Mouse (Mus musculus) 3T3-L1 (cell line): ENCODE results near the gene Ipcef1.

Experiments used
- DNase-seq: peaks from one replicate; pipeline ENCODE4 v3.0.0-alpha.2; 2015; ENCODE audit warnings: low read depth, low spot score

The Ipcef1 gene

DNA sequence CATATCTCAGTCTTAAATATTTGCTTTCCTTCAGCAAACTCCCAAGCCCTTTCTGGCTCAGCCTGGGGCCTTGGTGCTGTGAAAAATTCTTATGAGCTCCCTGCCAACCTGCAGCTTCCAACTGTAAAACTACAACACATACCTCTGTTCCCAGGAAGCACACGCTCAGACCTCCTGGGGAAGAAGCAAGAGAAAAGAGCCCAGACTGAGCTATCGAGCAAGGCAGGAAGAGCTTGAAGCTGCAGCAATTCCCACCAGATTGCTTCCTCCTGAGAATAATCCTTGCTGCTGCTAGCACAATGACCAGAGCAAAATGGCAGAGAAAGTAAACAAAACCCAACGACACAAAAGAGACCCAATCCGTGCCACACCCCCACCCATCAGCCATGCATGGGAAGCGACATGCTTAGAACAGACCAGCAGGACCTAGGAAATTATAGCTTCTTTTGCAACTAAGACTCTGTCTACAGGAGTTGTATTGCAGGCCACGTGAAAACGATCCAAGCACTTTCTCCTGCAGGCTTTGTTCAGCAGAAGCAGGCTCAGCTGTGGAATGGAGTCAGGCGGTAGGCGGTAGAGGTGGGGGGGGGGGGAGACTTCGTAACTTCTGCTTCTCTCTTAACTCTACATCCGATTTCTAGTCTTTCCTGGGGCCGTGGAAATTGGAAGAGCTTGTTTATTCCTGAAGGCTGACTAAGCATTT lies at the start of gene Ipcef1:
Gene Ipcef1, minus strand, starts transcription at position 164 of the 703 bp plus-strand sequence.
- DNase-seq, result no peak

DNA sequence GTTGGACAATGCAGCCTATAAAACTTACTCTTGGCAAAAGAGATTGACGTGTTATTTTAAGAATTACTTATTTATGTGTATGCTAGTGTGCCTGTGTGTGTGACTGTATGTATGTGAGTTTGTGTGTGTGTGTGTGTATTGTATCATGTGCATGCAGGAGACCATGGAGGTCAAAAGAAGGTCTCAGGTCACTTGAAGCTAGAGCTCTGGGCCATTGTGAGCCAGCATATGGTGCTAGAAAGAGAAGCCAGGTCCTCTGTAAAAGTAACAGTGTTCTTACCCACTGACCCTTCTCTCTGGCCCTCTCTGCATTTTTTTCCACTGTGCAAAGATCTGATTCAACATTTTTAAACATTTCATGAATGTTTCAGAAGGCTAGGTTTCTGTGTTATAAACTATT lies 25.7 kb upstream of the Ipcef1 start:
- DNase-seq, result no peak

DNA sequence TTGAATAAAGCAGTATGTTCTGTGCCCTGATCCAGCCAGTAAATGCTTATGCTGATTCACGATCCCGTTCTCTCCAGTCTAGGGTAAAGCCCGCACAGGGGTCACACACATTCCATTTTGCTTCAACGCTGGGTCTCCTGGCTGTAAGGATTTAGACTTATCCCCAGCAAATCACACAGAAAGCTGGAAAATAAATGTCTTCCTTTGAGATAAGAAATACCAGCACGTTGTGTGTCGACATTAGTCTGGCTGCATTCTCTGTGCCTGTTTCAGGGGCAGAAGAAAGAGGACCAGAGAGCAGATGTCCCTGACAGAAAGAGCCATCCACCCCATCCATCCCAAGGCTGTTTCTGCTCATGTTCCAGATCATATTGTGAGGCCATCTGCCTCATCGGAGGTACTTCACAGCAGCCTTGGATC lies 25.1 kb upstream of the Ipcef1 start:
- DNase-seq, result no peak

DNA sequence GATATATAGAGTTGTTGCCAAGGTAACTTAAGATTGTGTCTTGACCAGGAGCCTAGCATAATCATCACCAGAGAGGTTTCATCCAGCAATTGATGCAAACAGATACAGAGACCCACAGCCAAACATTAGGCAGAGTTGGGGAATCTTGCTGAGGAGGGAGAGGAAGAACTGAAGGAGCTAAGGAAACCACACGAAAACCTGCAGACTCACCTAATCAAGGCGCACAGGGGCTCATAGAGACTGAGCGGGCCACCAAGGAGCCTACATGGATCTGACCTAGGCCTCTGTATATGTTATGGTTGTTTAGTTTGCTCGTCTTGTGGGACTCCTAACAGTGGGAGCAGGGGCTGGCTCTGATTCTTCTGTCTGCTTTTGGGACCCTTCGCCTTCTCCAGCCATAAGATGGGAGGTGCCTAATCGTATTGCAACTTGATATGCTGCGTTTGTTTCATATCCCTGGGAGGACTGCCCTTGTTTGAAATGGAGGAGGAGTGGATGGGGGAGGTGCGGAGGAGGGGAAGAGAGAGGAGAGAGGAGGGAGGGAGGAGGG lies 24.5 kb upstream of the Ipcef1 start:
- DNase-seq, result no peak

DNA sequence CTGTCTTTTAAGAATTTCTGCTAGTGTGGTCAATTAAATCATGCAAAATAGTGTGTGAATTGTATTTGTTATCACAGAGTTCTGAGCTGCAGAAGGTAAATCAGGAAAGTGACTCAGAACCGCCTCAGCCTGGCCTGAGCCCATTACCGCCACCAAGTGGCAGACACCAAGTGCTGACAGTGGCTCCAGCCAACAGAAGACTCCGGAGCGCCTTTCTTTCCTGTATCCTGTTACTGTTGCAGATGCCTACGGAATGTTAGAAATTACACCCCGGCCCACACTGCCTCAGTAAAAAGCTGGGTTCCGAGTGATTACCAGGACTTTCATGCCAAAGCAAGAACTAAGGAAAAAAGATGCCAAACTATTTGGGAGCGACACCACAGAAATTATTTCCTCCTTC lies 23.9 kb upstream of the Ipcef1 start:
- peak; percentile 79 for DNase-seq

DNA sequence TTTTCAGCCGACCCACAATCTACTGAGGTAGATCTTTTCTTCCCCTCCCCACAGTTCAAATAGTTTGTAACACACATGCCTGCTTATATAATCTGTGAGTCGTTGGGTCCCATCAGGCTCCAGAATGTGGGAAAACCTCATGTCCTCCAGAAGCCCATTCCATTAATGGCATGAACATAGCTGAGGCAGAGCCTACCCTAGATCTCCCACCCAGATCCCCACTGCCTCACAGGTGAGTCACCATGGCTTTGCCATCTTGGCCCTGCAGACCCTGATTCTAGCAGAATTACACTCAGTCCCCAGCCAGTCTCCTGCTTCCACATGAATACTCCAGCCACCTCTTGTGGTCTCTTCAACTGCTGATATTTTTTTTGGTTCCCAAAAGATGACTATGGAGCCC lies 23.4 kb upstream of the Ipcef1 start:
- DNase-seq, result no peak

DNA sequence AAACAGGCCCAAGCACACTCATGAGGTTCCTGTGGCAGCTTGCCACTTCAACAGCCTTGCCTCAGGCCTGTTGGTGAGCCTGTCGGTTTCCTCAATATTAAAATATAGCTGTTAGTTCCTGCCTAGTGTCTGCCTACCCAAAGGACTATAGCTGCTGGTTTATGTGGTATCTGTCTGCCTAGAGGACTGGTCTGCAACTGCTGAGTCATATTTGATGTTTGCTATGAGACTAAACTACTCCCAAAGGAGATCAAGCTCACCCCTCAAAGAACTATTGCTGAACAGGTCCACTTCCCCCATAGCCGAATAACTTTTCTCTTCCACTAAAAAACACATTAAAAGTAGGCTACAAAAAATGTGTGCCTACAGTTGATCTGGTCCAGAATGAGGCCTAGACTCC lies 22.0 kb upstream of the Ipcef1 start:
- no peak for DNase-seq

DNA sequence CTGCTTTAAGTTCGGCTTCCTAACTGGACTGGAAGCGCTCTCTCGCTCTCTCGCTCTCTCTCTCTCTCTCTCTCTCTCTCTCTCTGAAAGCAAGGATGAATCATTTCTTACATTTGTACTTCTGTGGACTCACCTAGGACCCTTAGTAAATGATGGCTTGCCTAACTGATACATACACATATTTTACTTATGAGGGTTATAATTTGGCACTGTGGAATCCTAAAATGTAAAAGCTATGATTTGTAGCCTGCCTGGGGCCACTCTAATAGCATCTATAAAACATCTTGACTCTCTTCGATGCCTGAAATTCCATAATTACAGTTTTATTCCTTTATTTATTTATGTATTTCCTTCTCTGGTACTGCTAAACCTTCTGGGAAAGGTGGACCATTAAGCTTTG lies 18.6 kb upstream of the Ipcef1 start:
- DNase-seq, result no peak

DNA sequence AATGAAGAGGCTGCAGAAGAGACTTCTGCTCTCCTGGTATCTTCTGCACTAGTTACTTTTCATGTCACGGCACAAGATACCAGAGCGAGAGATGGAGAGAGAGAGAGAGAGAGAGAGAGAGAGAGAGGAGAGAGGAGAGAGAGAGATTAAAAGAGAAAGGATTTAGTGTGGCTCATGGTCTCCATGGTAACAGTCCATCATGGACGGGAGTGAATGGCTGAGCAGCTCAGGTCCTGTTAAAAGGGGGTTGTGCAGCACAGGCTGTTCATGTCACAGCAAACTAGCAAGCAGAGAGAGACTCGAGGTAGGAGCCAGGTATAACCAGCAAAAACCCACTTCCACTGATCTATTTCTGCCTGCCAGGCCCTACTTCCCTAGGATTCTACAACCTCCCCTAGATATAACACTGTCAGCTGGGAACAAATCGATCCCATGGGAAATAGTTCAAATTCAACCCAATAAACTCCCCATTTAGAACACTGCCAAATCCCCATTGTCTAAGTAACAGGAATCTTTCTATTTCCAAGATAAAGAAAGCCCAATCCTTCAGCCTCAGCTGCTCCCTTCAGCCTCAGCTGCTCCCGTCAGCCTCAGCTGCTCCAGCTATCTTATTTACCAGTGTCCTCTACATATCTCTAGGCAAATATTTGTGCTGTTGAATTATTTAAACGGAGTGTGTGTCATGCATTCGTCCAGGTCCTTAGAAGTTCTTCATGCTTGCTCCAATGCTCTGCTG lies 18.0 kb upstream of the Ipcef1 start:
- DNase-seq, result no peak

DNA sequence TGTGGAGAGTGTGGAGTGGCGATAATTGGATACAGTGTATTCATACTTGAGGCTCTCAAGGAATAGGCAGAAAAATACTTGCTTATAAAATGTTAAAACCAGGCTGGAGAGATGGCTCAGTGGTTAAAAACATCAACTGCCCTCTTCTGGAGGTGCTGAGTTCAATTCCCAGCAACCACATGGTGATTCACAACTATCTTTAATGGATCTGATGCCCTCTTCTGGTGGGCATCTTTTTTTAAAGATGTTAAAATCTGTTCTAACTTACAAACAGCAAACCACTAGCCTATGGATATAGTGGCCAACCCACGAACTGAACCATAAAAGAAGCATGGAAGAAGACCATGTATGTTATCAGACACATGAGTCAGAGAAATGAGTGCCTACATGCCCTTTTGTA lies 16.8 kb upstream of the Ipcef1 start:
- DNase-seq, result no peak

DNA sequence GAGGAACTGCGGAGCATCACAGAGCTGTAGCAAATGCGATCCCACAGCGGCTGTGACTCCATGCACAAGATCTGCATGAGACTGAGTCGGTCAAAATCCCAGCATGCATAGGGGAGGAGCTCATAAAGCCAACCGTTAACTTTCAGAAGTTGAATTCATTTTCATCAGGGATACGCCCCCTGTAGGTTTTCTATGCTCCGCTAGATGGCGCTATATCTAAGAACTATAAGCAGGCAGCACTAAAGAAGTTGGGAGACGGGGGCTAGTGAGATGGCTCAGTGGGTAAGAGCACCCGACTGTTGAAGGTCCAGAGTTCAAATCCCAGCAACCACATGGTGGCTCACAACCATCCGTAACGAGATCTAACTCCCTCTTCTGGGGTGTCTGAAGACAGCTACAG lies 16.3 kb upstream of the Ipcef1 start:
- DNase-seq, result no peak

DNA sequence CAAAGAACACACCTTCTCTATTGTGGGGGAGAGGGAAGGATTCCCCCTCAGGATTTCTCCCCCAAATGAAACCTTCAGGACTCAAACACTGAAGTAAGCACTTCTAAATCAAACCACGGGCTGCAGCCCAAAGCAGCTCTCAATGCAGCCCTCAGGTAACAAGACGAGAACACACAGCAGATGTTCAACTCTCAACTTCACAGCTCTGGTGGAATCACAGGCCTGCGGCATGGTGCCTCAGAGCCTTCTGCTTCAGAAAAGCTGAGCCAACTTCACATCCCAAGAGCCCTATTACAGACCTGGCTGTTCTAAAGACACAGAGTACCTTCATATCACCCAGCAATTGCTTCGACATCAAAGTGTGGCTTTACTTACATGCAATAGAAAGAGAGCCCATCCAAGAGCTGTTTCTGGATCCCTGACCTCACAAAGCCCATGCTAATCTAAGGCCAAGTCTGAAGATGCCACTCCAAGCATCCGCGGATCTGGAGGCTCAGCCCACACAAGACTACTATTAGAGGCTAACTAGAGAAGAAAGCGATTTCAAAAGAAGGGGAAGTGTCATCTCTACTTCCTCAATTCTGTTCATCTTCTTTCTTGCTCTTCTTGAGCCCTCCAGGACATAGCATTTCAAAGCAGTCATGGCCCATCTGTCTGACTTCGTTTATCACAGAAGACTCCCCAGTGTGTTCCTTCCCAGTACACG lies 11.6 kb upstream of the Ipcef1 start:
- DNase-seq, result no peak

DNA sequence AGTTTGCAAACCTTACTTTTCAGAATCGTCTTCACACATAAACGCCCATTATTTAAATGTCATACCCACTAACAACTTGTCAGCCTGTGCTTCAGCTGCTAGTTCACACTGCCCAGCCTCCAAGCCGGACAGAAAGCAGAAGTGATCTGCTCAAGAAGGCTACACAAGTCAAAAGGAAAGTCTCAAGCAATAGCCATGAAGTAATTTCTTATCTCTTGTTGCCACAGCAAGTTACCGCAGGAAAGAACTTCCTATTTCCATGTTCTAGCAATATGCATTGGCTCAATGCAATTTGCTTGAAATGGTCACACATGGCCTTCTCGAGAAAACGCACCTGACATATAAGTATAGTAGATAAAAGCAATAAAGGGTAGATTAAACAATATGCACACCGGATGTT lies 10.7 kb upstream of the Ipcef1 start:
- no peak for DNase-seq

DNA sequence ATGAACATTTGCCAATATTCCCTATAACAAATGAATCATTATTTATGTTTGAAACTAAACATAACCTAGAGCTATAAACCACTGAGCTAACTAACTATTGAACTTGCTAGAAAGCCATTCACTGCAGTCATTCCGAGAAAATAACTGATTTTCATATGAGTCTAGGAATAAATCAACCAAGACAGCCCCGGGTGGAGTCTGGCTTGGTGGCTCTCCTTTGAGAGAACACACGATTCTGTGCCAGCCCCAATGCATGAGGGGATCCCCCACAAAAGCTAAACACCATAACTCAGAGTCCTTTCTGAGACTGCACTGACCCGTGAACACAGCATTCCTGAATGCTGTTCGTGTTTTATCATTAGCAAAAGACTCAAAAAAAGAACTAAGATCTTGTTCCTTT lies 8.0 kb upstream of the Ipcef1 start:
- DNase-seq, result no peak

DNA sequence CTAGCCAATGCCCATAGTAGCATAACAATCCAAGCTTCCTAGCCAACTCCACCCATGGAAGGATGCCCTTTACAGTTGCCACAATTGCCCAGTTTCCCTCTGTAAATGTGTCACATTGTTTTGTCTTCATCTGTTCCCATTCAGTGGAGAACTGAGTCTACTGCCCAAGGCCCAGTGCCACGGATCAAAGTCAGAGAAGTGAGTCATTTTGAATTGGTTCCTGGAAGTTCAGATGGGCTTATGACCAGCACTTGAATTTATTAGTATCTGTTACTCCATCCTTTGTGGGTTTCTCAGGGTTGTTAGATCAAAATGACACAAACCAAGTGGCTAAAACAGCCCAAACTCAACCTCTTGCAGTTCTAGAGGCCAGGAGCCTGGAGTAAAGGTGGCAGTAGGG lies 5.3 kb upstream of the Ipcef1 start:
- DNase-seq, result peak; percentile 46

DNA sequence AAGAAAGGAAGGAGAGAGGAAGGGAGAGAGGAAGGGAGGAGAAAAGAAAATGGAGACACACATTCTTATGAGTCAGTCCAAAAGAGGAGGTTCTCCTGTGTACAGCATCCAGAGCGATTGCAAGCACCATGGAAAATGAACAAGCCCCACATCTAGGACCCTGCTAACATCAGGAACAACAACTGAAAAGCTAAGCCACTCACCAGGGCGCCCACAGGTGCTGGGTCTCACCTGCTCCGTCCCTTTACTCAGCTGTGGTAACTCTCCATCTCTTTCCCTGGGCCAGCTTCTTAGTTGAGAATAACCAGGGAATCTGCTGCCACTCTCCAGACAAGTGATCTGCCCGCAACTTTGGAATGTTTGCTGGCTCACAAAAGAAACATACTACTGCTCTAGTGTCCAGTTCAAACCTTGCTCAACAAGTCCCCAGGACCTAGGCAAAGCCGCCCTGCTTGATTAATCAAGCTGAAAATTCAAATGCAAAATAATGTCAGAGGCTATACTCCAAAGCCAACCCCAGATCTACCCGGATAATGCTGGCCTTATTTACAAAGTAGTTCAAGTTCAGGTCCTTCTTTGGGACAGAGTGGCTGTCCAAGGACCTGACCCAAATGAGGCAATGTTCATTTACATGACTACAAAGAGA lies 2.4 kb upstream of the Ipcef1 start:
- DNase-seq, result no peak

DNA sequence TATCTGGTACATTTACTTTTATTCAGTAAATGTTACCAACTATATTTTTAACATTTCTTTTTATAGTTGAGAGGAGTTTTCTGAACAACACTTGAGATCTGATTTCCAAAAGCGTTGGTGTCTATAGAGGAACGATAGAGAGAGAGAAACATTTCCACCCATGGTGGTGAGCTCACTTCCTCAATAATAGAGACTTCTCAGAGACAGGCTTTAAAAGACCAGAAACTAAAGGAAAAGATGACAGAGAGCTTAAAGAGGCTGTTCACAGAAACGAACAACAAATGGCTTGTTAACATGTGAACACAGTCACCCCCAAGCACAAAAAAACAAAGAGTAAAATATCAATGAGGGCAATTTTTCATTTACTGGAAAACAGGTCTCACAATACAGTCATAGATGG lies 2.4 kb downstream of the Ipcef1 start:
- DNase-seq, result no peak

DNA sequence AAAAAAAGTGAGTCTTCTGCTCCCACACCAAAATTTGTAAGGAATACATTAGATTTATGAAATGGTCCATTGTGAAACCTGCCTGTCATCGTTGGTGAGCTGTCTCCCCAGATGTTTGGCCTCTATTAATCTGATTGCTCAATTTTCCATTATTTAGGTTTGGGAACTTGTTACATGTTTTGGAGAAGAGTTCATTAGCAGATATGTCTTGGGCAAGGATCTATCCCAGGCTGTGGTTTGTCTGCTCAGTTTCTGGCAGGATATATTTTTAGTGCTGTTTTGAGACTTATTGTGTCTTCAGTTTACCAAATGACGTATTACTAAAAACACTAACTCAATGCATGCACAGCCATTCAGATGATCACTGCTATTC lies 4.4 kb downstream of the Ipcef1 start:
- peak; percentile 26 for DNase-seq

DNA sequence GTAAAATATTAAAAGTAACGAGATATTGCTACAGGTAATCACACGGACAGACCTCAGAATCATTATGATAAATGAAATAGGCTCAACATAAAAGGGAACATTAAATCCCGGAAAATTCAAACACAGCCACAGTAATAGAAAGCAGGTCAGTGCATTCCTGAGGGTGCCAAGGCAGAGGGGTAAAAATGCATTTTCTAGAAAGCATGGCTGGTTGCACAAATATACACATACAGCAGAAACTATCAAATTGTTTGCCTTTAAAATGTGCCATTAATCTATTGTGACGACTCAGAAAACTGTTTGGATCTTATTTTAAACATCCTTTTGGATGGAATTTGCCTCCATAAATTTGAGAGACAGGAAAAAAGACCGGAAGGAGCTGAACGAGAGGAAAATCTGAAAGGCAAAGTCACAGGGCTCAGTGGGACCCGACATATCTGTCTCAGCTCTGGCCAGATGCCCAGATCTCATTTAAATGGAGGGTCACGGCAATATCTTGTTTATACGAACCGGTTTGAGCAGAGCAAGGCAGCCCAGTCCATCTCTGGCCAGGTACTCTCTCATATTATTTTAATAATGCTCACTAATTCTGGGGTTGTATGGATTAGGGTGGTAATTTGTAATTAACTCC lies 4.9 kb downstream of the Ipcef1 start:
- DNase-seq, result peak; percentile 19

DNA sequence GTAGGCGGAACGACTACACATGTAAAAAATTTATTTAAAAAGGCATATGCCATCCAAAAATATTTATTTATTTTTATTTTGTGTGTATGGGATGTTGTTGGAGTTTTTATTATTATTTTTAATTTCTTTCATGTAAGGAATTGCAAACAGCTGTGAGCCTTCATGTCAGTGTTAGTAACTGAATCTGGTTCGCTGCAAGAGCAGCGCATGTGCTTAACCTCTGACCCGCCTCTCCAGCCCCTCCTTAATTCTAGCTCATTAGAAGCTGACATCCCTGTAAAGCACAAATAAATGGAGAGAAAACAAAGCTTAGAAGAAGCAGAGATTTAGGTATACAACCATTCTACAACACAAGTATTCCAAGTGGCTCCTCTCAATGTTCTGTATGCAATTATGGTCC lies 8.4 kb downstream of the Ipcef1 start:
- no peak for DNase-seq

DNA sequence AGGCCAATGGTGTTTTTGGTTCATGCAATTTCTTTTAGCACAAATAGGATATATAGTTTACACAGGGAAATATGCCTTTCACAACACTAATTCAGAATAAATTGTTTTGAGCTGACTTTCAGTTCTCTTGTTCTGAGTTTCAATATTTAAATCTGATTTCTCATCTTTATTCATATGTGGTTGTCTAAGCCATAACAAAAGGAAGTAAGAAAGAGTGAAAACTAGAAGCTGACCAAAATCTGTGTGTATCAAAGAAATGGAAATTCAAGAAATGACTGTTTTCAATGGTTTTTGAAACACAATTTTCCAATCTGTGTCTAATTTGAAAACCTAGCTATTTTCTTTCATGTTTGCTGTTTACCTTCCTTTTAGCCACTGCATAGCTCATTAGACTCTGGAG lies 11.2 kb downstream of the Ipcef1 start:
- no peak for DNase-seq

DNA sequence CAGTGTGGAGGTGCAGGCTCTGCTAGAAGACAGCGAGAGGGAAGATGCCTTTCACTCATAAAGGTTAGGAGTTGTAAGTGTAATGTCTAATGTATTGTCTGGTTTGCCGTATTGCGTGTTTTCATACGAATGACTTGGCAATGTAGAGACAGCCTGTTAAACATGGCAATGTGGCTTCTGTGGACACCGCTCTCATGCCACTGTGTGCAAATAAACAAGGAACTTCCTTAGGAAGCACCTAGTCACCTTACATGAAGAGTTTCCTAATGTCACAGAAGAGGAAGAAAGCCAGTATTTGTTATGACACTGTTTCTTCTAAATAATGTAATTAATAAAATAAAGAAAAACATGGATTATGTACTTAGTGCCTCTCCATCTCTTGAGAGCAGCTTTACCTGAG lies 15.1 kb downstream of the Ipcef1 start:
- no peak for DNase-seq
